Mouse (Mus musculus): ENCODE data around the gene Tmem95.
"Not testable (repeated sequence)": the region's sequence is repeated elsewhere in the genome, so short reads cannot be mapped to it uniquely, and the experiment has no call there.

Gene Tmem95

GRCm38 (mm10) chr11:69877878-69878277, at the start of gene Tmem95:
Gene Tmem95 (minus strand): TSS chr11:69878018.
- no peak for DNase-seq

GRCm38 (mm10) chr11:69927501-69927900, 49.7 kb upstream of the Tmem95 start:
- DNase-seq: no peak

DNA sequence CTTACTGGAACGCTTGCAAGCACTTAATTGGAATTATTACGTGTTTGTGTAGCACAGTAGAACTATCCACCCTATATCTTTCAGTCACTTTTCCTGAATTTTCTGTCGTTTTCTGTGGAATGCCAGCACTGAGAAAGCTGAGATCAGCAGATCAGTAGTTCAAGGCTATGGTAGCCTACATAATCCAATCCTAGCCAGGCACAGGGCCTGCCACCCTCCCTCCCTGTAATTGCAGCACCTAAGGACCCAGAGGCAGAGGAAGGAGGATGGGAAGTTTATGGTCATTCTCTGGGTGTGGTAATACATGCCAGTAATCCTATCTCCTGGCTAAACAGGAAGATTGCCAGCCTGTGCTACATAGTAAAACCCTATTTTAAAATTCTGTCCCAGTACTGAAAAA, 45.0 kb upstream of the Tmem95 start:
- no peak for DNase-seq

GRCm38 (mm10) chr11:69922012-69922756, 44.4 kb upstream of the Tmem95 start:
- DNase-seq: no peak

DNA sequence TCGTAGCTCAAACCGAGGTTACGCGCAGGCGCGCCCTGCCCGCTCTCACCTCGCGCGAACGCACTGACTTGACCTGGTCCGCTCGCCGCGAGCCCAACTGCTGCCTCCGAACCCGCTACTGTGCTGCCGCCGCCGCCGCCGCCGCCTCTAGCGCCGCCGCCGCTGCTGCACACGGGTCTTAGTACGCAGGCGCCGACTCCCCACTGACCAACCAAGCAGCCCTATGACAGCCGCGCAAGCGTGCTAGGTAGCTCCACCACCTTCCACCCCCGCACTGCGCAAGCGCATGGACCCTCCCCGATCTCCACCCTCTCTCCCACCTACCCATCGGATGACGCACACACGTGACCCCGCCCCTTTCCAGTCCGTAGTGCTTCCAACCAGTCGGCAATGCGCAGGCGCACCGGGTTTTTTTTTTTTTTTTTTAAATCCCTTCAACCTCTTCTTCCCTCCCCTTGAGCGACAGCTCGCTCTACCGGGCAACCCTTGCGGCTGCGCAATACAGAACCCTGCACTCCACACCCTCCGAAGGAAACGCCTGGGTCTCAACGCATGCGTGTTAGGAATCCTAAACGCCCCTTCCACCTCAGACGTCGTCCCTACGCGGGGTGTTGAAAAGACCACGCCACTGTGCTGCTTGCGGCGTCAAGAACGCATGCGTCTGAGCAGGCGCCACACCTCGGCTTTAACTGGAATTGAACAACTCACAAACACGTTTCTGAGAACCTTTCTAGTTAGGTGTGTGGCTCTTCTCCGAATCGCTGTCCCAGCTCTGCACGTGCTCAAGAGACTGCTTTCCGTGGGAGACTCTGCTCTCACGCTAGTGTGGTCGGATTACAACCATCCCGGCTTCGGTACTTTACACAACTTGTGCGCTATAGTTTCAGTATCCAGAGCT, 43.5 kb upstream of the Tmem95 start, which contains the start of gene Eif5a:
Eif5a (minus strand) TSS at position 845 of the 898 bp plus-strand sequence.
- DNase-seq: peak; percentile 100

GRCm38 (mm10) chr11:69920266-69921031, 42.6 kb upstream of the Tmem95 start:
- peak; percentile 62 to 90 for DNase-seq

DNA sequence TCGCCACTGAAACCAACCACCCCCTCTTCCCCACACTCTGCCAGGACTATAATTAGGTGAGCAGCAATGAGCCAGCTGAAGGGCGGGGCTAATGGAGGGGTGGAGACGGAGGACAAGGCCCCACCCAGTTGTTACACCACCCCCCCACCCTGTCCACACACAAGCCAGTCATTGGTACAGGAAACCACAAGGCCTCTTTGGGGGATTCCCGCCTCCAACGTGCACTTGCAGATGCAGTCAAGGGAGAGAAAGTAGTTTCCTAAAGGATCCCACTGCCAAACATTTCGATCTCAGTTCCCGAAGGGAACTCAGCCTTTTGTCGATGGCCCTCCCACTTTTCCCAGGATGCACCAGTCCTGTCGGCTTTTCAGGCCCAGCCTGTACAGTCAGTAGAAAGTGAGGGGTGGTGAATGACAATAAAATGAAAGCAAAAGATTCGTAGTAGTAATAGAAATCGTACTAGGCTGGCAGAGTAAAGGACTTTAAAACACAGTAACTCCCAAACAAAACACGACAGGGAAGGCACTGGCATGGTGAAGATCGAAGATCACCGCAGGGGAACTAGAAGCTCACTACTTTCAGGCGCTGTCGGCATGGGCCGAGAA, 41.9 kb upstream of the Tmem95 start:
- peak; percentile 90 to 94 for DNase-seq

GRCm38 (mm10) chr11:69919053-69919452, 41.2 kb upstream of the Tmem95 start:
- no peak for DNase-seq

- DNase-seq: no peak
Observed at GRCm38 (mm10) chr11:69918118-69918517, 40.3 kb upstream of the Tmem95 start.

GRCm38 (mm10) chr11:69917379-69917948, 39.6 kb upstream of the Tmem95 start:
- no peak for DNase-seq

DNA sequence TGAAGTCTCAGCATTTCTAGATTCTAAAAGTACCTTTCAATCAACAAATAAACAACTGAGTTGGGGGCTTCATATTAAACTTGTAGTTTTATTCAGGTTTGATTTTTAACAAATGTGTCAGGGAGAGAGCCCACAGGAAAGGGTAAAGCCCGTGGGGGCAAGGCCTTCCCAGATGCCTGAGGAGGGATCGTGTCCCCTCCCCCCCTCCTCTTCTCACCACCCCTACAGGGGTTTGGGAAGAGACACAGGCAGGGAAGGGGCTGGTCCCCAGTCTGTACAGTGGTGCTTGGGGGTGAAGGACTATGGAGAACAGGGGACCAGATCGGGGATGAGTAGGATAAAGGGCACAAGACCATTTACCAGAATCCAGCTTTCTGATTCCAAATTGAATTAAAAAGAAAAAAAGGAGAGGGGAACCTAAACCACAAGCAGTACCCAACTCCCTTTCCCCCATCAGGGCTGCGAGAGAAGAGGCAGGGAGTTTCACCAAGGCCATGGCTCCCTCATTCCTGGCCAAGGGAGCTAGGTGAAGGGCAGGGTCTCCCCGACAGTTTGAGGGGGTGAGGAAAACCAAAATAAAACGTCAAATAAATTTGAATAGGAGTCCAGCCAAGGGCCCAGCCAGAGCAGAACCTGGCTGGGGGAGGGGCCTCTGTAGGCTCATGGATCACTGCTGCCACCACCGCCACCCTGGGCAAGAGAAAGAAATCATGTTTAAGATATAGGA, 39.0 kb upstream of the Tmem95 start:
- not testable (repeated sequence) for DNase-seq

DNA sequence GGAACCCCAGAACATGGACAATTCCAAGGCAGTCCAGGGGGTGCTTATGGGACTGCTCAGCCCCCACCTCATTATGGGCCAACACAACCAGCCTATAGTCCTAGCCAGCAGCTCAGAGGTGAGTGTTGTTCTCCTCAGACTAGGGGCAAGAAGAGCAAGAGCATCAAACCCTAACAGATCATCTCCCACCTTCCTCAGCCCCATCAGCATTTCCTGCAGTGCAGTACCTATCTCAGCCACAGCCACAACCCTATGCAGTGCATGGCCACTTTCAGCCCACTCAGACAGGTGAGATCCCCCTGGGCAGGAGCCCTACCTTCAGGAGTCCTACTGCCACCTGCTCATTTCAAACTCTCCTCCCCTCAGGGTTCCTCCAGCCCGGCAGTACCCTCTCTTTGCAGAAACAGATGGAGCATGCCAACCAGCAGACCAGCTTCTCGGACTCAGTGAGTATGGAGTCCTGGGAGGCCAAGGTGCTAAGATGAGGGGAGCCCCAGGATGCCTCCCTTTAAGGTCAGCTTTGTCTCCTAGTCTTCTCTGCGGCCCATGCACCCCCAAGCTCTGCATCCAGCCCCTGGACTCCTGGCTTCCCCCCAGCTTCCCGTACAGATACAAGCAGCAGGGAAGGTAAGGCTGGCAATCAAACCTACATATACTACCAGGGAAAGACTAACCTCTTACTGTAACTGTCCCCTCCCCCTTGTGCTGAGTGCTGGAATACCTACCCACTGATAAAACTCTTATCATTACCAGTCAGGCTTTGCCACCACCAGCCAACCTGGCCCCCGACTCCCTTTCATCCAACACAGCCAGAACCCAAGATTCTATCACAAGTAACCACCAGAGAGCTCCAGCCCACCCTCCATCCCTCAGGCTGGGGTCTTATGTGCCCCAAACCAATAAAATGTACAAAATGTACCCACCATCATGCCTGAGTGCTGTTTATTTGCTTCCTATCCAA, 38.1 kb upstream of the Tmem95 start:
- DNase-seq: no peak

DNA sequence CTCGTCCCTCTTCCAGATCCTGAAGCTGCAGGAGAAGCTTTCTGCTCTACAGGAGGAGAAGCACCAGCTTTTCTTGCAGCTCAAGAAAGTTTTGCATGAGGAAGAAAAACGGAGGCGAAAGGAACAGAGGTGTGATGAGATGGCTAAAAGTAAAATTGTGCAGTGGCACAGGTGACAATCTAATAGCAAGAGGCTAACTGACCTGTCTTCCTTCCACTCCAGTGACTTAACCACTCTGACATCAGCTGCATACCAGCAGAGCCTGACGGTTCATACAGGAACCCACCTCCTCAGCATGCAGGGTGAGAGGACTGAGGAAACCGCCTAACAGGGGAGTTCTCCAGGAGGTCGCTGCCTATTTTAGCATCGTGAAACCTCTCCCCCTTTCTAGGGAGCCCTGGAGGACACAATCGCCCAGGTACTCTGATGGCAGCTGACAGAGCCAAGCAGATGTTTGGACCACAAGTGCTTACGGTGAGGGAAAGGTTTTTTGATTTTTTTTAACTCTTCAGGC, 37.2 kb upstream of the Tmem95 start:
- no peak for DNase-seq

DNA sequence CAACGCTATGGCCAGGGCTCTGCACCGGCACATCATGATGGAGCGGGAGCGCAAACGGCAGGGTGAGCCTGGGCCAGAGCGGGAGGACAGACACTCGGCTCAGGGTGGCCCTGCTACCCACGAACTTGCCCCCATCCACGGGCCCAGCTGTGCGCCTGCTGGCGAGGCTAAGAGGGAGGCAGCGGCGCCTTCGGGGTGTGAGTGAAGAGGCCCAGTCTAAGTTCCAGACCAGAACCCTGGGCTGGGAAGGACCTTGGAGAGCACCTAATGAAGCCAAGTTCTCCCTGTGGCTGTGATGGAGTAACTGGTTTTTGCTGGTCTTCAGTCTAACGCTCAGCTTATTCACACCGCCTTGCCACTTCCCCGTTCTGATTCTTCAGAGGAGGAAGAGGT, 36.5 kb upstream of the Tmem95 start:
- no peak for DNase-seq

DNA sequence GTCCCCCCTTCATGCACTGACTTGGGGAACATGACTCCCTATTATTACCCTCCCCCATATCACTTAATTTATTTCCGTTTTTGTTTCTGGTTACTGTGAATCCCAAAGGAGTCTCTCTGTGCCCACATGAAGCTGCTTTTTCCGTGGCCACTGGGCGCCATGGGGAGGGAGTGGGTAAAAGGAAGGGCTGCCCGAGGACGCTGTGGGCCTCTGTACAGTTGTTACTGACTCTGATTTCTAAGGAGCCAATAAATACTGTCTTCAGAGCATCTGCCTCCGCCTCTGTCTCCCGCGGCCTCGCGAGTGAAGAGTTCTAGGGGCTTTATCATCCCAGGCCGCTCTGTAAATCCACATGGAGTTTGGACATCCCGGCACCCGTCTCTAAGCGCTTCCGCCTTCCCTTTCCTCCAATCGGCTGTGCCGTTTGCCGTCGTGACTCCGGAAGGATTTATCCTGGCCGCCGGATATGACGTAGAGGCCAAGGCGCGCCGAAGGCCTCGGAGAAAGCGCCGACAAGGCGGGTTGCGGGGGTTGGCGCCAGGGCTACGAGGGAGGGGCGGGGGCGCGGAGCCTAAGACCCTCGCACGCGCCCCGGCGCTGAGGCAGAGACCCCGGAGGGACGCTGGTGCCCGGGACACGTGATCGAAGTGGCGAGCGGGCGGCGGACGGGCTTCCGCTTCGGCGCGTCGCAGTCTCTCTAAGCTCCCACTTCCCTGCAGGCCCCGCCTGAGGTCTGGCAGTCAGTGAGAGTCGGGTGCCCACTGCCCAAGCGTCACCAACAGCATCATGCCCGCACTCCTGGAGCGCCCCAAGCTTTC, 35.9 kb upstream of the Tmem95 start, which contains the start of gene Gps2:
Gps2 (plus strand) TSS at position 335 of the 818 bp plus-strand sequence.
- DNase-seq: peak; percentile 94 to 96

DNA sequence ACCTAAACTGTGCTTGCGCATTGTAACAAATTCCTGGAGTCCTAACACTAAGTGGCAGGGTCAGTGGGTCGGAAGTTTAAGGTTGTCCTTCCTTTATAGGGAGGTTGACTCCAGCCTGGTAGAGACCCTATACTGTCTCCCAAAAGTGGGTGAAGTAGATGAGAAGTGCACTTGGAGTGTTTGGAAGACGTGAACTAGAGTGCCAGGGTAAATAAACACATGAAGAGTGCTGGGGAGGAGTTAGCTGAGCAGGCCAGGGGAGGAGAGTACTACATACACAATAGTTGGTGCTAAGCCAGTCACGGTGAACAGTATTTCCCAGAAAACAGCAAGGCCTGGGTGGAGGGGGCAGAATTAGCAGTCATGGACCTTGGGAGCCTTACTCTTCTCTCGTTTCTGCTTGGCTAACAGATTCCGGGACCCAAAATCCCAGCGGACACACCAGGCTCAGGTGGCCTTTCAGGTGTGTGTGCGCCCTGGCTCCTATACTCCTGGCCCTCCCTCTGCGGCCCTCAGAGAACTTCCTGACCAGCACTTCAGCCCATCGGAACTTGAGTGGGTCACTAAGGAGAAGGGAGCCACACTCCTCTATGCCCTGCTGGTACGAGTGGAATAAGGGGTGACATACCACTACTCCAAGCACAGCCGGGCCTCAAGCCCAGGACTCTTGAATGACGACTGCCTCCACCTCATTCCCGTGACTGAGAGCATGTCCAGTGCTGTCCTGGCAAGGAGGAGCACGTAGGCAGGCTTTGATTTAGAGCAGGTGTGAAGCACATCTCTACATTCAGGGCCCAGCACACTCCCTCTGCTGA, 35.1 kb upstream of the Tmem95 start:
- no peak for DNase-seq

DNA sequence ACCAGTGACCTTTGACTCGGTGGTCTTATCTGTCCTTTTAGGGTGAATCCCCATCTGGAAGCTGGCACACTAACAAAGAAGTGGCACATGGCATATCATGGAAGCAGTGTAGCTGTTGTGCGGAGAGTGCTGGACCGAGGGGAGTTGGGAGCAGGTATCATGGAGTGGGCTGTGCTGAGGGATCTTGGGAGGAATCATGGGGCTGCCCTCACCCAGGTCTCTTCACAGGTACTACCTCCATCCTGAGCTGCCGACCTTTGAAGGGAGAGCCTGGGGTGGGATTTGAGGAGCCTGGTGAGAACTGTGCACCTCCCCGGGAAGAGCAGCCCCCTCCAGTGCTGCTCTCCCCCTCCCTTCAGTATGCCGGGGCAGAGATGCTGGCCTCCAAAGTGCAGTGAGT, 33.9 kb upstream of the Tmem95 start:
- no peak for DNase-seq
